Mouse (Mus musculus) MEL (cell line): ENCODE results near the gene Nkiras1. TPM values are rescaled to one million over a fixed set of nuclear protein-coding genes. Genes with fewer than 3 reads are reported as not detected.

Experiments
- DNase-seq: peaks from one replicate; pipeline ENCODE4 v3.0.0; 2011; ENCODE audit warnings: low read depth, low spot score
- H3K27ac ChIP-seq: 2 replicates; pipeline ENCODE4 v1.5.1; 2012; ENCODE audit warnings: low read depth, mild to moderate bottlenecking, control low read depth, low read length, moderate library complexity; ENCODE audit not compliant: control insufficient read depth
- H3K27me3 ChIP-seq, 2 experiments: fragments of 150-350 bp in 1 of 2; sonication (generic) in 1 of 2; 2 replicates each; pipeline ENCODE4 v1.6.1; 2012; ENCODE audit warnings: low read length in 2 of 2, mild to moderate bottlenecking in 2 of 2, improper control_type of control experiment in 1 of 2, moderate library complexity in 1 of 2; ENCODE audit not compliant: insufficient read depth in 2 of 2, control insufficient read depth in 1 of 2
- H3K36me3 ChIP-seq, 2 experiments: 2 replicates each; pipeline ENCODE4 v1.6.1; 2012 to 2014; ENCODE audit warnings: low read length in 2 of 2, improper control_type of control experiment in 1 of 2, inconsistent platforms in 1 of 2, mild to moderate bottlenecking in 1 of 2; ENCODE audit not compliant: insufficient read depth in 2 of 2, control insufficient read depth in 1 of 2
- H3K4me1 ChIP-seq, 2 experiments: fragments of 150-350 bp in 1 of 2; sonication (generic) in 1 of 2; 2 replicates each; pipeline ENCODE4 v1.6.1; 2012; ENCODE audit warnings: low read length in 2 of 2, improper control_type of control experiment in 1 of 2, mild to moderate bottlenecking in 1 of 2; ENCODE audit not compliant: insufficient read depth in 2 of 2, control insufficient read depth in 1 of 2
- H3K4me3 ChIP-seq, 2 experiments: fragments of 150-350 bp in 1 of 2; sonication (generic) in 1 of 2; 2 replicates each; pipeline ENCODE4 v1.5.1; 2012; ENCODE audit warnings: low read depth in 2 of 2, low read length in 2 of 2, mild to moderate bottlenecking in 2 of 2, moderate library complexity in 2 of 2, control low read depth in 1 of 2, improper control_type of control experiment in 1 of 2; ENCODE audit not compliant: control insufficient read depth in 1 of 2, insufficient read depth in 1 of 2
- H3K79me2 ChIP-seq: 2 replicates; pipeline ENCODE4 v1.6.1; 2012; ENCODE audit warnings: mild to moderate bottlenecking, low read length, moderate library complexity; ENCODE audit not compliant: control insufficient read depth, poor library complexity, insufficient read depth
- H3K9ac ChIP-seq: 2 replicates; pipeline ENCODE4 v1.6.1; 2012; ENCODE audit warnings: low read depth, mild to moderate bottlenecking, control low read depth, low read length, moderate library complexity; ENCODE audit not compliant: control insufficient read depth, poor library complexity, severe bottlenecking
- H3K9me3 ChIP-seq: fragments of 150-350 bp; sonication (generic); replicated peaks from 2 replicates; pipeline ENCODE4 v1.6.1; 2012; ENCODE audit warnings: mild to moderate bottlenecking, low read length, improper control_type of control experiment, moderate library complexity; ENCODE audit not compliant: insufficient read depth
- BHLHE40 ChIP-seq: IDR thresholded peaks from 2 replicates; pipeline ENCODE4 v1.6.1; 2012; ENCODE audit warnings: low read depth, mild to moderate bottlenecking, inconsistent platforms, low read length, improper control_type of control experiment, borderline replicate concordance
- ELF1 ChIP-seq: IDR thresholded peaks from 2 replicates; pipeline ENCODE4 v1.6.1; 2014; ENCODE audit warnings: low read depth, mild to moderate bottlenecking, inconsistent platforms, low read length, improper control_type of control experiment, moderate library complexity
- EP300 ChIP-seq, 2 experiments: IDR thresholded peaks; 2 replicates each; pipeline ENCODE4 v1.6.1; 2011; ENCODE audit warnings: improper control_type of control experiment in 2 of 2, low read length in 2 of 2, low read depth in 1 of 2, mild to moderate bottlenecking in 1 of 2
- ETS1 ChIP-seq: IDR thresholded peaks from 2 replicates; pipeline ENCODE4 v1.6.1; 2012; ENCODE audit warnings: low read depth, mild to moderate bottlenecking, inconsistent platforms, low read length, improper control_type of control experiment, moderate library complexity
- HCFC1 ChIP-seq: IDR thresholded peaks from 2 replicates; pipeline ENCODE4 v1.6.1; 2012; ENCODE audit warnings: low read depth, mild to moderate bottlenecking, inconsistent platforms, low read length, improper control_type of control experiment, moderate library complexity
- JUND ChIP-seq: IDR thresholded peaks from 2 replicates; pipeline ENCODE4 v1.6.1; 2011; ENCODE audit warnings: low read depth, mild to moderate bottlenecking, improper control_type of control experiment, low read length
- MAFK ChIP-seq: IDR thresholded peaks from 2 replicates; pipeline ENCODE4 v1.6.1; 2011; ENCODE audit warnings: low read depth, mild to moderate bottlenecking, low read length, improper control_type of control experiment, borderline replicate concordance
- MAZ ChIP-seq: IDR thresholded peaks from 2 replicates; pipeline ENCODE4 v1.6.1; 2012; ENCODE audit warnings: low read depth, mild to moderate bottlenecking, inconsistent platforms, low read length, improper control_type of control experiment
- MYB ChIP-seq: IDR thresholded peaks from 2 replicates; pipeline ENCODE4 v1.6.1; 2011; ENCODE audit warnings: mild to moderate bottlenecking, low read depth, low read length, improper control_type of control experiment
- NELFE ChIP-seq: IDR thresholded peaks from 2 replicates; pipeline ENCODE4 v1.6.1; 2011; ENCODE audit warnings: low read depth, low read length, improper control_type of control experiment
- POLR2AphosphoS5 ChIP-seq: IDR thresholded peaks from 2 replicates; pipeline ENCODE4 v1.6.1; 2012; ENCODE audit warnings: low read depth, borderline replicate concordance, mild to moderate bottlenecking, inconsistent platforms, low read length, moderate library complexity, mixed read lengths
- RAD21 ChIP-seq: IDR thresholded peaks from 2 replicates; pipeline ENCODE4 v1.6.1; 2011; ENCODE audit warnings: mild to moderate bottlenecking, low read depth, low read length, improper control_type of control experiment
- SIN3A ChIP-seq: IDR thresholded peaks from 2 replicates; pipeline ENCODE4 v1.6.1; 2012; ENCODE audit warnings: low read length, improper control_type of control experiment, inconsistent platforms
- TBP ChIP-seq: IDR thresholded peaks from 2 replicates; pipeline ENCODE4 v1.8.0; 2011; ENCODE audit warnings: low read depth, low read length, improper control_type of control experiment
- USF2 ChIP-seq, 2 experiments: IDR thresholded peaks; 2 replicates each; pipeline ENCODE4 v1.6.1; 2011 to 2012; ENCODE audit warnings: improper control_type of control experiment in 2 of 2, low read length in 2 of 2, borderline replicate concordance in 1 of 2, inconsistent platforms in 1 of 2, low read depth in 1 of 2, mild to moderate bottlenecking in 1 of 2; ENCODE audit not compliant: insufficient read depth in 1 of 2
- ZC3H11A ChIP-seq: IDR thresholded peaks from 2 replicates; pipeline ENCODE4 v1.6.1; 2012; ENCODE audit warnings: low read depth, mild to moderate bottlenecking, inconsistent platforms, low read length, improper control_type of control experiment
- ZMIZ1 ChIP-seq: IDR thresholded peaks from 2 replicates; pipeline ENCODE4 v1.6.1; 2012; ENCODE audit warnings: low read depth, mild to moderate bottlenecking, inconsistent platforms, low read length, improper control_type of control experiment, moderate library complexity
- polyA plus RNA-seq, 2 experiments: library from polyadenylated mRNA; stranded (reverse) in 1 of 2; unstranded in 1 of 2; fragments of >175 nt in 1 of 2; fragments of >200 nt in 1 of 2; gene quantifications; 2 replicates each; pipeline versions ENCODE4 v1.2.1 to v1.2.4; 2012; ENCODE audit warnings: low replicate concordance in 2 of 2, low read depth in 1 of 2; ENCODE audit not compliant: insufficient read length in 2 of 2, insufficient read depth in 1 of 2, missing spikeins in 1 of 2
- total RNA-seq: library from RNA; depleted of rRNA; stranded (reverse); fragments of 300-350 nt; gene quantifications from 2 replicates; pipeline ENCODE4 v1.2.3, GENCODE M21; 2012

The Nkiras1 gene
- total and polyA plus RNA-seq, 3 experiments, result 6.8 to 6.9 TPM; not detected in 1

GRCm38 (mm10) chr14:18302750-18303149, 31.8 kb downstream of the Nkiras1 start:
- H3K4me3 ChIP-seq, result no peak overlapping the region
- peaks cover 8% of the 10 kb centered on the region in 2 experiments for H3K36me3 ChIP-seq
- no peak for DNase-seq
- TF ChIP-seq ELF1 (no peak), USF2 (IDR thresholded peaks at IDR 0.05; ENCODE audit: borderline replicate concordance in 1 of 2, insufficient read depth in 1 of 2, low read depth in 1 of 2, low read length in 2 of 2) (no peak), HCFC1 (no peak)
- H3K9ac ChIP-seq, result no peak overlapping the region
- no peaks in the 10 kb centered on the region for H3K9me3 ChIP-seq
- H3K27me3 ChIP-seq, result no peaks in the 10 kb centered on the region
- H3K27ac ChIP-seq, result no peak overlapping the region
- peaks cover 0 to 5% of the 10 kb centered on the region in 2 experiments; a peak in 1 of 4 replicates for H3K4me1 ChIP-seq
- peaks cover 7% of the 10 kb centered on the region; the same call in 1 of the 2 replicates for H3K79me2 ChIP-seq

- Histone ChIP-seq H3K27me3 (no peaks in the 10 kb centered on the region), H3K4me3 (no peak overlapping the region), H3K9me3 (no peaks in the 10 kb centered on the region), H3K36me3 (peaks cover 5 to 8% of the 10 kb centered on the region in 2 experiments), H3K79me2 (peaks cover 8% of the 10 kb centered on the region; the same call in 1 of the 2 replicates), H3K4me1 (peaks cover 0 to 4% of the 10 kb centered on the region in 2 experiments; a peak in 1 of 4 replicates), H3K9ac (no peak overlapping the region), H3K27ac (no peak overlapping the region)
- DNase-seq, result no peak
- TF ChIP-seq ZC3H11A (no peak), HCFC1 (no peak), ETS1 (no peak), EP300 (IDR thresholded peaks at IDR 0.05; ENCODE audit: low read depth in 1 of 2, low read length in 2 of 2) (no peak), POLR2AphosphoS5 (no peak), ZMIZ1 (no peak), NELFE (no peak), TBP (no peak), SIN3A (no peak), RAD21 (no peak), MAZ (no peak), MYB (no peak), JUND (no peak), BHLHE40 (no peak), MAFK (no peak)
Observed at GRCm38 (mm10) chr14:18303262-18303661, 32.3 kb downstream of the Nkiras1 start.
